Mouse (Mus musculus): ENCODE results near the gene Rab14.

GRCm38 (mm10) chr2:35208054-35208453 is 7.1 kb upstream of the Rab14 start:
- TF ChIP-seq TAL1 (IDR thresholded peaks at IDR 0.05; ENCODE audit: low read length) (no peak), GATA1 (IDR thresholded peaks at IDR 0.05; ENCODE audit: low read length) (no peak)
